ENCODE assay signal across 9 mouse cellular contexts in the genomic region with DNA sequence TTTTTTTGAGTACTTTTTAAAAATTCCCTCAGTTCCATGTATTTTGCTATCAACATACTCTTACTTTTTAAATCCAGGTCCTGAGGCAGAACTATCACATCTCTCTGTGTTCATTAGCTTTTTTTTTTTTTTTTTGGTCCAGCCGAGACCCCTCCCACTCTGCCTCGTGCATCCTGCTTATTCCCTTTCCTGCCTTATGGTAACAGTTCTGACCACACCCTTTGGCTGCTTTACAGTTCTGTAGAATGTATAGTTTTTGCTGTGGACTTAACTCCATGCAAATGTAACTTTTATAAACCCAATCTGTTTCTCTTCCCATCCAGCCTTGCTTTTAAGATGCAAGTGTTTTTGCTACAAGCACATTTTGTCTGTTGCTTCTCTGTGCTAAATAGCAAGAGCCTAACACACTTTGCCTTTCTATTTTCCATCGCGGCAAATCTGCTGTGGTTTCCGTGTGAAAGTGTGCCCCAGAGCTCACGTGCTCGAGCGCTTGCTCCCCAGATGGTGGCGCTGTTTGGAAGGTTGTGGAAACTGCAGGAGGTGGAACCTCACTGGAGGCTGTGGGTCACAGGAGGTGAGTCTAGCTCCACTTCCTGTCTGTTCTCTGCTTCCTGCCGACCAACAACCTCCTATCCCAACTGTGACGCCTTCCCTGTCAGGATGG.
DNase-seq lines count a peak whose midpoint lies in the region; ATAC-seq and TF ChIP-seq lines count a peak whose summit lies in the region.
"Had no signal": no experiment of that assay in that cellular context is flagged by ENCODE, and none has a peak within 500 bp of the region (broad histone marks: within the 10 kb centered on the region; RNA-seq: fewer than 3 reads in every experiment).

No protein-coding gene starts in this region.

- no peak overlapping the region for H3K9ac ChIP-seq in liver, postnatal 0 days (replicated peaks)
- H3K9ac ChIP-seq: neural tube, embryonic 13.5 days had no signal

- 40% methylated on average over 11 of the region's 11 CpGs for WGBS in liver, postnatal 0 days (ENCODE audit: insufficient replicate concordance)

- no peak overlapping the region for H3K4me3 ChIP-seq in liver, postnatal 0 days (ENCODE audit: low read depth, low read length)
- H3K4me3 ChIP-seq: neural tube, embryonic 13.5 days had no signal

- no peak overlapping the region for H3K27ac ChIP-seq in liver, postnatal 0 days (ENCODE audit: low read depth)
- H3K27ac ChIP-seq: neural tube, embryonic 13.5 days had no signal

- no peak for TF ChIP-seq EP300 in liver, postnatal 0 days (IDR thresholded peaks at IDR 0.05; ENCODE audit: low read depth)

- ATAC-seq in liver, postnatal 0 days: no peak

- H3K4me2 ChIP-seq in liver, postnatal 0 days (ENCODE audit: low read depth, low read length): no peak overlapping the region
- H3K4me2 ChIP-seq: neural tube, embryonic 13.5 days had no signal

- peak; percentile 64 for TF ChIP-seq CTCF in liver, postnatal 0 days (IDR thresholded peaks at IDR 0.05; ENCODE audit: low read depth)

- H3K36me3 ChIP-seq in liver, postnatal 0 days (replicated peaks; ENCODE audit: insufficient read depth, low read length): no peaks in the 10 kb centered on the region
- H3K36me3 ChIP-seq: neural tube, embryonic 13.5 days had no signal

- no peaks in the 10 kb centered on the region for H3K4me1 ChIP-seq in liver, postnatal 0 days (ENCODE audit: insufficient read depth)

- no peaks in the 10 kb centered on the region for H3K9me3 ChIP-seq in liver, postnatal 0 days (ENCODE audit: low read length)
- H3K9me3 ChIP-seq: neural tube, embryonic 13.5 days had no signal

- peak; percentile 6 to 13 for DNase-seq in urinary bladder, adult 18-20 months (ENCODE audit: low spot score in 2 of 2)
- no peak for DNase-seq in urinary bladder, adult 2 months (ENCODE audit: low spot score)
- peak; percentile 18 for DNase-seq in cerebellum, adult 11-12 months
- peak; percentile 9 to 15 for DNase-seq in frontal cortex, postnatal 25 days (ENCODE audit: low spot score in 2 of 2)
- peak; percentile 49 for DNase-seq in kidney, adult 9 months
- DNase-seq in liver, postnatal 0 days: peak; percentile 50
- peak; percentile 29 for DNase-seq in telencephalon, adult 2 months (ENCODE audit: low read depth, low spot score)
- no peak for DNase-seq in spleen, postnatal 14 days (ENCODE audit: low spot score in 2 of 2)

- no peaks in the 10 kb centered on the region for H3K27me3 ChIP-seq in liver, postnatal 0 days (ENCODE audit: insufficient read depth, low read length)
- H3K27me3 ChIP-seq: neural tube, embryonic 13.5 days had no signal

Comparison
In these comparisons a context has a peak if more than half of its experiments do, and no peak if none do; other contexts are left out.
1. DNase-seq: peak in urinary bladder, adult 18-20 months (2 of 2), cerebellum, adult 11-12 months (single experiment), frontal cortex, postnatal 25 days (2 of 2), kidney, adult 9 months (single experiment), liver, postnatal 0 days (single experiment) and telencephalon, adult 2 months (single experiment); none in urinary bladder, adult 2 months (single experiment) and spleen, postnatal 14 days (0 of 2).